Mouse (Mus musculus): ENCODE measurements at regions not wholly inside any gene's neighbourhood (a gene's known extent, or its start where the extent isn't known, plus 50 kb on each side); places are given as distances from the start of the nearest gene placed in this dataset.

- no peak for ATAC-seq (replicated peaks in 1 of 2; ENCODE audit: insufficient read depth in 1 of 2, low FRiP score in 2 of 2, low TSS enrichment in 1 of 2, low read depth in 1 of 2, poor library complexity in 2 of 2, severe bottlenecking in 2 of 2)
These were observed 89.1 kb upstream of the Otos start for GRCm38 (mm10) chr1:92737600-92738197.

- no peak for ATAC-seq (replicated peaks in 1 of 2; ENCODE audit: insufficient read depth in 1 of 2, low FRiP score in 2 of 2, low TSS enrichment in 1 of 2, low read depth in 1 of 2, poor library complexity in 2 of 2, severe bottlenecking in 2 of 2)
These were observed 87.8 kb upstream of the Otos start for GRCm38 (mm10) chr1:92736411-92736810.

- no peak for ATAC-seq (replicated peaks in 1 of 2; ENCODE audit: insufficient read depth in 1 of 2, low FRiP score in 2 of 2, low TSS enrichment in 1 of 2, low read depth in 1 of 2, poor library complexity in 2 of 2, severe bottlenecking in 2 of 2)
These were observed 85.1 kb upstream of the Otos start for GRCm38 (mm10) chr1:92733732-92734131.

GRCm38 (mm10) chr1:92731353-92732282 lies 83.0 kb upstream of the Otos start:
- no peak; a peak in 1 of 4 replicates for ATAC-seq (replicated peaks in 1 of 2; ENCODE audit: insufficient read depth in 1 of 2, low FRiP score in 2 of 2, low TSS enrichment in 1 of 2, low read depth in 1 of 2, poor library complexity in 2 of 2, severe bottlenecking in 2 of 2)

- no peak for ATAC-seq (replicated peaks in 1 of 2; ENCODE audit: insufficient read depth in 1 of 2, low FRiP score in 2 of 2, low TSS enrichment in 1 of 2, low read depth in 1 of 2, poor library complexity in 2 of 2, severe bottlenecking in 2 of 2)
These were observed 81.9 kb upstream of the Otos start for GRCm38 (mm10) chr1:92730576-92730975.

- no peak for ATAC-seq (replicated peaks in 1 of 2; ENCODE audit: insufficient read depth in 1 of 2, low FRiP score in 2 of 2, low TSS enrichment in 1 of 2, low read depth in 1 of 2, poor library complexity in 2 of 2, severe bottlenecking in 2 of 2)
These were observed 79.3 kb upstream of the Otos start for GRCm38 (mm10) chr1:92727961-92728360.

- no peak for ATAC-seq (replicated peaks in 1 of 2; ENCODE audit: insufficient read depth in 1 of 2, low FRiP score in 2 of 2, low TSS enrichment in 1 of 2, low read depth in 1 of 2, poor library complexity in 2 of 2, severe bottlenecking in 2 of 2)
These were observed 78.7 kb upstream of the Otos start for GRCm38 (mm10) chr1:92727371-92727770.

- ATAC-seq (replicated peaks in 1 of 2; ENCODE audit: insufficient read depth in 1 of 2, low FRiP score in 2 of 2, low TSS enrichment in 1 of 2, low read depth in 1 of 2, poor library complexity in 2 of 2, severe bottlenecking in 2 of 2): no peak
These were observed 77.7 kb upstream of the Otos start for GRCm38 (mm10) chr1:92726341-92726740.

GRCm38 (mm10) chr1:92724135-92724534 lies 75.5 kb upstream of the Otos start:
- ATAC-seq (replicated peaks in 1 of 2; ENCODE audit: insufficient read depth in 1 of 2, low FRiP score in 2 of 2, low TSS enrichment in 1 of 2, low read depth in 1 of 2, poor library complexity in 2 of 2, severe bottlenecking in 2 of 2): no peak

GRCm38 (mm10) chr1:92720567-92720966 lies 71.9 kb upstream of the Otos start:
- no peak for ATAC-seq (replicated peaks in 1 of 2; ENCODE audit: insufficient read depth in 1 of 2, low FRiP score in 2 of 2, low TSS enrichment in 1 of 2, low read depth in 1 of 2, poor library complexity in 2 of 2, severe bottlenecking in 2 of 2)

GRCm38 (mm10) chr1:92719864-92720263 lies 71.2 kb upstream of the Otos start:
- no peak for ATAC-seq (replicated peaks in 1 of 2; ENCODE audit: insufficient read depth in 1 of 2, low FRiP score in 2 of 2, low TSS enrichment in 1 of 2, low read depth in 1 of 2, poor library complexity in 2 of 2, severe bottlenecking in 2 of 2)

- no peak for ATAC-seq (replicated peaks in 1 of 2; ENCODE audit: insufficient read depth in 1 of 2, low FRiP score in 2 of 2, low TSS enrichment in 1 of 2, low read depth in 1 of 2, poor library complexity in 2 of 2, severe bottlenecking in 2 of 2)
These were observed 69.5 kb upstream of the Otos start for GRCm38 (mm10) chr1:92718108-92718507.

- no peak for ATAC-seq (replicated peaks in 1 of 2; ENCODE audit: insufficient read depth in 1 of 2, low FRiP score in 2 of 2, low TSS enrichment in 1 of 2, low read depth in 1 of 2, poor library complexity in 2 of 2, severe bottlenecking in 2 of 2)
These were observed 66.2 kb upstream of the Otos start for GRCm38 (mm10) chr1:92714725-92715324.

- ATAC-seq (replicated peaks in 1 of 2; ENCODE audit: insufficient read depth in 1 of 2, low FRiP score in 2 of 2, low TSS enrichment in 1 of 2, low read depth in 1 of 2, poor library complexity in 2 of 2, severe bottlenecking in 2 of 2): no peak
These were observed 63.7 kb upstream of the Otos start for GRCm38 (mm10) chr1:92712366-92712765.

- no peak for ATAC-seq (replicated peaks in 1 of 2; ENCODE audit: insufficient read depth in 1 of 2, low FRiP score in 2 of 2, low TSS enrichment in 1 of 2, low read depth in 1 of 2, poor library complexity in 2 of 2, severe bottlenecking in 2 of 2)
These were observed 61.7 kb upstream of the Otos start for GRCm38 (mm10) chr1:92710321-92710839.

GRCm38 (mm10) chr1:92709190-92709850 lies 60.7 kb upstream of the Otos start:
- no peak for ATAC-seq (replicated peaks in 1 of 2; ENCODE audit: insufficient read depth in 1 of 2, low FRiP score in 2 of 2, low TSS enrichment in 1 of 2, low read depth in 1 of 2, poor library complexity in 2 of 2, severe bottlenecking in 2 of 2)

All from hematopoietic stem cell, adult 5-6 weeks (primary cell).